Mouse (Mus musculus) small intestine, adult 2 months (tissue): ENCODE data around the gene Cd2.

Experiments
- CTCF ChIP-seq: fragments of 200-500 bp; IDR thresholded peaks from 2 replicates; pipeline ENCODE4 v1.5.1; 2012; ENCODE audit warnings: low read depth, mild to moderate bottlenecking, control low read depth, inconsistent platforms, low read length, moderate library complexity, mixed read lengths; ENCODE audit not compliant: insufficient replicate concordance, insufficient read length; ENCODE audit errors: extremely low read depth
- POLR2A ChIP-seq: fragments of 200-500 bp; IDR thresholded peaks from 2 replicates; pipeline ENCODE4 v1.6.1; 2012; ENCODE audit warnings: low read depth, mild to moderate bottlenecking, control low read depth, inconsistent platforms, low read length, moderate library complexity

- no peak for TF ChIP-seq CTCF
- TF ChIP-seq POLR2A, result no peak
These were observed 5.9 kb downstream of the Cd2 start for GRCm38 (mm10) chr3:101281841-101282240.
